Mouse (Mus musculus): ENCODE results near the gene Tigit.

Gene Tigit

DNA sequence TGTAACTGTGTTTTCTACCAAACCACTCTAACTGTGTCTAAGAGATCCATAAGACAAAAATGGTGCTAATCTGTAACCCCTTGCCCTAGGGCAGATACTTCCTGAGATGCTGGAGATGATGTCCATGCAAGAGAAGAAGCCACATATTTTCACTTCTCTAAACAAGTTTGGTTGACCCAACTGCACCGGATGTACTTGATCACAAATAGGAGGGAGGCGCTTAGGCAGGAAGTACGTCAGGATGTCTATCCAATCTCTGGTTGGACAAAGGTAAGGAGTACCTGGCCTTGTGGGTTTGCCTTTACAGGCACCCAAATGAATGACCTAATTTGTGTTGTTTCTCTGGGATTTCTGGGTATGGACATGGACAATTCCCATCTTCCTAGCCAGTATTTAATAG is 4.3 kb upstream of the Tigit start:
- no peak for DNase-seq (ENCODE audit: low read depth, low spot score)

DNA sequence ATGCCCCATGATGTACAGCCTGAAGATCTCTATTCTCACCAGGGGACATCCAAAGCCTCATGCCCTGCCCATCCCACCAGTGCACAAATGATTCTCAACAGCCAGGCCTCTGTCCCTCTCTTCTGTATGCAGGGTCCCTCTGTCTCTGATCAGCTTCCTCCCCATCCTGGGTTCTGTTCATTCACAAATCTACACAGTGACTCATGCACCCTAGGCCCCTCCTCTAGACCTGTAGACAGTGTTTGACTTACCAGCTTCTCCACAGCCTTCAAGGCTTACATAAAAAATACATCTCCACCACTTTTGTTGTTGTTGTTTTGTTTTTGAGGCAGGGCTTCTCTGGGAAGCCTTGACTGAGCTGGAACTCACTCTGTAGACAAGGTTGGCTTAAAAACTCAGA is 915 bp upstream of the Tigit start:
- DNase-seq (ENCODE audit: low read depth, low spot score): peak; percentile 17

DNA sequence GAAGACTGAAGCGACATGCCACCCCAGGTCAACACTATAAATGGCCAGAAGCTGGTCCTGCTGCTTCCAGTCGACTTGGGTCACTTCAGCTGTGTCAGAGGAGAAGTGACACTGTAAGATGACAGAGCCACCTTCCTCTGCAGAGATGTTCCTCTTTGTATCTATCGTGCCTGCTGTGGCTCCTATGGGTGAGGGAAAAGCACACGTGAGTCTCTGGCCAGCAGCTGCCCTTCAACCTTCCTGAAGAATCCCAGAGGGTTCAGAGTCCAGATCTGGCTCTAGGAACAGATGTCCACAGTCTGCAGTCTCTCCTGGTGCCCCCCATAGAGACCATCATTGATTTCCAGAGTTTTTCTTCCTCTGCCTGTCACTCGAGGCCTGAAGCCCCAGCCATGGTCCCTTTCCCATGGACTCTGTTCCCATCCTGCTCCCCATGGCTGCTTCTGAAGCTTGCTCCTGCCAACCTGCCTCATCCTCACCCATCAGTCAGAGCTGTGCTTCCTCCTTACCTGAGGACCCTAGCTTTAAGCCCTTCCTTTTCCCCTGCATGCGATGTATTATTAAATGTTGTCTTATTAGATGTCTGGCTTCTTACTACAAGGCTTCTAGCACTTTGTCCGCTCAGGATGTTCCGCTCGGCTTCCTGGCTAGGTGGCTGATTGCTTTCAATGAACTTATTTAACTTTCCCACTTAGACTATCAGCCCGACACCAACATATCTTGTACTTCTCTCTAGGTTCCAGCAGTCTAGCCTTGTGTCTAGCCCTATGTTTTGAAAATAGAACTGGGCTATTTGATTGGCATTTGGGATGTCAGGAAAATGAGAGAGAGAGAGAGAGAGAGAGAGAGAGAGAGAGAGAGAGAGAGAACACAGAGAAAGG is 1.6 kb downstream of the Tigit start:
- no peak for DNase-seq (ENCODE audit: low read depth, low spot score)

GRCm38 (mm10) chr16:43661576-43661975 is 2.4 kb downstream of the Tigit start:
- DNase-seq (ENCODE audit: low read depth, low spot score): no peak

DNA sequence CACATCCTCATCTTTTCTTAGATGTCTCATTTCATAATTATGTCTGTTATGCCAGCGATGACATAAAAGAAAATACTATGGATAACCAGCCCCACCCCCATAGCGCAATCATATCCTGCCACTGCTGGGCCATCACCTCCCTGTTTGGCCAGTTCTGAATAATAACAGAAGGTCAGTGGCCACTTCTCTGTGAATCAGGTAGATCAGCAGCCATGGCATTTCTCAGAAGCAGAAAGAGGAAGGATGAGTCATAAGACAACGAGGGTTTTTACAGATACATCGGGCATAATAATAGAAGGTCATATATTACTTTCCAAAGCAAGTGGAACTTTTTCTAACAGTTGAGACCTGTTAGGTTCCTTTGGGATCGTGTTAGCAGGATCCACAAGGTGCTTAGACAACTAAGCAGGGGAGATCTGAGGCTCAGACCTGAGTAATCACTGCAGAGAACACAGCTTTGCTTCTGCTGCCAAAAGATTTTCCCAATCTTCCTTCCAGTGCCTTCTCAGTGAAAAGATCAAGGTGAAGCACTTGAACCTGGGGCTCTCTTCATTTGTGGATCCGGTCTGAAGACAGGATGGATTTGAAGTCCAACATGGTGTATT is 8.7 kb downstream of the Tigit start:
- DNase-seq (ENCODE audit: low read depth, low spot score): no peak

GRCm38 (mm10) chr16:43654269-43654668 is 9.7 kb downstream of the Tigit start:
- no peak for DNase-seq (ENCODE audit: low read depth, low spot score)

GRCm38 (mm10) chr16:43653288-43653687 is 10.7 kb downstream of the Tigit start:
- no peak for DNase-seq (ENCODE audit: low read depth, low spot score)

- DNase-seq (ENCODE audit: low read depth, low spot score): no peak
Measured at GRCm38 (mm10) chr16:43650355-43651080, 13.4 kb downstream of the Tigit start.

DNA sequence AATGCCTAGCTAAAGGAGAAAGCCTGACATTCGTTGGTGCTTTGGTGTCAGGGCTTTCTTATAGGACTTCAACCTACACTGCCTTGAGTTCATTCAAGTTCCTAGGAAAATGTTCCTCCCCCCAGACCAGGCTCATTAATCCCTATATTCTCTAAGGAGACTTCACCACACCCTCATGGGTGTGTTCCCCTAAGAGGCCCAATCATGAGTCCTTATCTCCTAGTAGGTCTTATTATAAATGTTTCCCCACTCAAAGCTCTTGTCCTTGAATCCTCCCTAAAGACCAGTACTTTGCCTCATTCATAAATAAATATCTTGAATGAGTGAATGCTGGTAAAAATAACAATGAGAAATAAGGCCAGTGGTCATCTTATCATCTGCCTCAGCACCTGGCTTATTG is 16.3 kb downstream of the Tigit start:
- no peak for DNase-seq (ENCODE audit: low read depth, low spot score)

GRCm38 (mm10) chr16:43646943-43647342 is 17.0 kb downstream of the Tigit start:
- DNase-seq (ENCODE audit: low read depth, low spot score): no peak

GRCm38 (mm10) chr16:43645879-43646278 is 18.1 kb downstream of the Tigit start:
- DNase-seq (ENCODE audit: low read depth, low spot score): no peak

- no peak for DNase-seq (ENCODE audit: low read depth, low spot score)
Measured at GRCm38 (mm10) chr16:43641230-43641629, 22.7 kb downstream of the Tigit start.

DNA sequence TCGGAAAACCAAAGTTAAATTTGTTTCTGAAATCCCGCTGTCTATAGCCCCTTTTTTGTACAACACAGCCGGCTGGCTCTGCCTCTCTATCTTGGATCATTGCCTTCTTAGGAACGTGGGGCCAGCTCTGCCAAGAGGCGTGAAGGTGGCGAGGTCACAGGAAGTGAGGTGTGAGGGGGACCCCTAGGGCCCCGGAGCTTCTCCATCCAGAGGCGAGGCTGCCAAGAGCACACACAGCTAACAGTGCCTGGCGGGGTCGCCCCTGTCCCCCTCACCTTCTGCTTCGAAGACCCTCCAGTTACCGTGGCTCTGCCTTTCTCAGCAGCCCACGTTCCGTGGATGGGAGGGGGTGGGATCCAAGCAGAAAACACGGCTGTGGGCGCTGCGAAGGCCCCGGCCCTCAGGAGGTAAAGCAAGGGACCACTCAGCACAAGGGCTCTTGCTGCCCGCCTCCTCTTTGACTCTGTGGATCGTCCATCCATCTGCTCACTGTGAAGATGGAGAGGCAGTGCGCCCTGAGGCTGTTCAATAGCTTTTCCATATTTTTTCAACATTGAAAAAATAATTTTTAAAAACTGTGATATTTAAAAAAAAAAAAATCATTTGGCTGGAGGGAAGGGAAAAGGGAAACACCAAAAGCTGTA is 25.4 kb downstream of the Tigit start:
- DNase-seq (ENCODE audit: low read depth, low spot score): peak; percentile 20

GRCm38 (mm10) chr16:43637241-43637640 is 26.7 kb downstream of the Tigit start:
- no peak for DNase-seq (ENCODE audit: low read depth, low spot score)

GRCm38 (mm10) chr16:43634037-43634436 is 29.9 kb downstream of the Tigit start:
- DNase-seq (ENCODE audit: low read depth, low spot score): no peak

GRCm38 (mm10) chr16:43631758-43632157 is 32.2 kb downstream of the Tigit start:
- no peak for DNase-seq (ENCODE audit: low read depth, low spot score)

- DNase-seq (ENCODE audit: low read depth, low spot score): no peak
Measured at GRCm38 (mm10) chr16:43628662-43629061, 35.3 kb downstream of the Tigit start.

GRCm38 (mm10) chr16:43625956-43626355 is 38.0 kb downstream of the Tigit start:
- no peak for DNase-seq (ENCODE audit: low read depth, low spot score)

- no peak for DNase-seq (ENCODE audit: low read depth, low spot score)
Measured at GRCm38 (mm10) chr16:43625289-43625688, 38.7 kb downstream of the Tigit start.

- DNase-seq (ENCODE audit: low read depth, low spot score): no peak
Measured at GRCm38 (mm10) chr16:43624876-43625275, 39.1 kb downstream of the Tigit start.

GRCm38 (mm10) chr16:43623315-43624000 is 40.5 kb downstream of the Tigit start:
- no peak for DNase-seq (ENCODE audit: low read depth, low spot score)
